Mouse (Mus musculus) lung, postnatal 0 days (tissue): ENCODE results near the gene Armh3.

Source experiments
- CTCF ChIP-seq: IDR thresholded peaks from 2 replicates; pipeline ENCODE4 v1.5.1; 2016; ENCODE audit warnings: antibody characterized with exemption, mild to moderate bottlenecking
- EP300 ChIP-seq: IDR thresholded peaks from 2 replicates; pipeline ENCODE4 v1.6.1; 2016; ENCODE audit warnings: antibody characterized with exemption, mild to moderate bottlenecking, control low read depth

GRCm38 (mm10) chr19:46041299-46041932 lies 43.1 kb upstream of the Armh3 start:
- no peak for TF ChIP-seq CTCF
- no peak for TF ChIP-seq EP300
